Mouse (Mus musculus): Measurements from ENCODE around the gene Tagln2. TPM values are rescaled to one million over a fixed set of nuclear protein-coding genes. Genes with fewer than 3 reads are reported as not detected.

Gene Tagln2
- total and polyA plus RNA-seq, 3 experiments: 100 to 581 (median 332) TPM

- peaks cover 4 to 6% of the 10 kb centered on the region in 2 experiments; a peak in 2 of 4 replicates for H3K27me3 ChIP-seq (ENCODE audit: control insufficient read depth in 1 of 2, insufficient read depth in 2 of 2, low read length in 2 of 2)
- TF ChIP-seq GATA1 (IDR thresholded peaks at IDR 0.05; ENCODE audit: low read depth, low read length): no peak
- TF ChIP-seq NELFE (IDR thresholded peaks at IDR 0.05; ENCODE audit: low read depth, low read length): no peak
- no peak for TF ChIP-seq JUND (IDR thresholded peaks at IDR 0.05; ENCODE audit: low read depth, low read length)
- TF ChIP-seq MYC (IDR thresholded peaks at IDR 0.05; ENCODE audit: low read depth, low read length): no peak
- no peak for TF ChIP-seq MAX (IDR thresholded peaks at IDR 0.05; ENCODE audit: low read length)
- no peak for TF ChIP-seq USF1 (IDR thresholded peaks at IDR 0.05; ENCODE audit: low read depth, low read length)
- no peak for TF ChIP-seq USF2 (IDR thresholded peaks at IDR 0.05; ENCODE audit: borderline replicate concordance in 1 of 2, insufficient read depth in 1 of 2, low read depth in 1 of 2, low read length in 2 of 2)
- no peak for TF ChIP-seq TCF12 (IDR thresholded peaks at IDR 0.05; ENCODE audit: low read depth, low read length)
- TF ChIP-seq ZC3H11A (IDR thresholded peaks at IDR 0.05; ENCODE audit: low read depth, low read length): no peak
- no peak for TF ChIP-seq TBP (IDR thresholded peaks at IDR 0.05; ENCODE audit: low read depth, low read length)
- no peak for TF ChIP-seq ZKSCAN1 (IDR thresholded peaks at IDR 0.05; ENCODE audit: low read depth, low read length)
- no peak for TF ChIP-seq ZNF384 (IDR thresholded peaks at IDR 0.05; ENCODE audit: low read depth, low read length)
- TF ChIP-seq ELF1 (IDR thresholded peaks at IDR 0.05; ENCODE audit: low read depth, low read length): no peak
Measured at GRCm38 (mm10) chr1:172489585-172490250, 10.1 kb upstream of the Tagln2 start.

GRCm38 (mm10) chr1:172490261-172490661, 9.6 kb upstream of the Tagln2 start:
- peak; percentile 71 for DNase-seq (ENCODE audit: low read depth, low spot score)
- TF ChIP-seq SMC3 (IDR thresholded peaks at IDR 0.05; ENCODE audit: low read depth, low read length) (peak; percentile 90), ELF1 (IDR thresholded peaks at IDR 0.05; ENCODE audit: low read depth, low read length) (no peak), SIN3A (IDR thresholded peaks at IDR 0.05; ENCODE audit: low read length) (no peak), ZC3H11A (IDR thresholded peaks at IDR 0.05; ENCODE audit: low read depth, low read length) (peak; percentile 66), MXI1 (IDR thresholded peaks at IDR 0.05; ENCODE audit: low read depth, low read length) (no peak), CTCF (IDR thresholded peaks at IDR 0.05 in 2 of 3, conservative IDR thresholded peaks at IDR 0.05 in 1 of 3; ENCODE audit: control insufficient read depth in 1 of 3, insufficient read depth in 1 of 3, low read depth in 2 of 3, low read length in 3 of 3, poor library complexity in 1 of 3, severe bottlenecking in 1 of 3) (peak; percentile 91 to 98 (median 97)), TCF12 (IDR thresholded peaks at IDR 0.05; ENCODE audit: low read depth, low read length) (0 out of 2 replicates have a peak, but pooled peaks have one; percentile 11), MAZ (IDR thresholded peaks at IDR 0.05; ENCODE audit: low read depth, low read length) (peak; percentile 54; the same call in 1 of the 2 replicates), RAD21 (IDR thresholded peaks at IDR 0.05; ENCODE audit: low read depth, low read length) (peak; percentile 83)
- Histone ChIP-seq H3K27ac (ENCODE audit: control insufficient read depth, low read depth, low read length) (no peak overlapping the region), H3K4me1 (ENCODE audit: control insufficient read depth in 1 of 2, insufficient read depth in 2 of 2, low read length in 2 of 2) (no peaks in the 10 kb centered on the region), H3K36me3 (ENCODE audit: control insufficient read depth in 1 of 2, insufficient read depth in 2 of 2, low read length in 2 of 2) (no peaks in the 10 kb centered on the region), H3K4me3 (ENCODE audit: control insufficient read depth in 1 of 2, insufficient read depth in 1 of 2, low read depth in 2 of 2, low read length in 2 of 2) (no peak overlapping the region), H3K79me2 (ENCODE audit: control insufficient read depth, insufficient read depth, low read length, poor library complexity) (no peaks in the 10 kb centered on the region), H3K9me3 (replicated peaks; ENCODE audit: insufficient read depth, low read length) (no peaks in the 10 kb centered on the region), H3K27me3 (ENCODE audit: control insufficient read depth in 1 of 2, insufficient read depth in 2 of 2, low read length in 2 of 2) (peaks cover 4% of the 10 kb centered on the region in 2 experiments; a peak in 2 of 4 replicates), H3K9ac (ENCODE audit: control insufficient read depth, low read depth, low read length, poor library complexity, severe bottlenecking) (no peak overlapping the region)

More at GRCm38 (mm10) chr1:172489585-172490250, 10.1 kb upstream of the Tagln2 start:
- no peak overlapping the region for H3K4me3 ChIP-seq (ENCODE audit: control insufficient read depth in 1 of 2, insufficient read depth in 1 of 2, low read depth in 2 of 2, low read length in 2 of 2)
- H3K27ac ChIP-seq (ENCODE audit: control insufficient read depth, low read depth, low read length): no peak overlapping the region
- no peak overlapping the region for H3K9ac ChIP-seq (ENCODE audit: control insufficient read depth, low read depth, low read length, poor library complexity, severe bottlenecking)
- no peaks in the 10 kb centered on the region for H3K4me1 ChIP-seq (ENCODE audit: control insufficient read depth in 1 of 2, insufficient read depth in 2 of 2, low read length in 2 of 2)
- no peak for DNase-seq (ENCODE audit: low read depth, low spot score)
- H3K79me2 ChIP-seq (ENCODE audit: control insufficient read depth, insufficient read depth, low read length, poor library complexity): no peaks in the 10 kb centered on the region
- H3K36me3 ChIP-seq (ENCODE audit: control insufficient read depth in 1 of 2, insufficient read depth in 2 of 2, low read length in 2 of 2): no peaks in the 10 kb centered on the region
- H3K9me3 ChIP-seq (replicated peaks; ENCODE audit: insufficient read depth, low read length): no peaks in the 10 kb centered on the region

Data from MEL (cell line).